Mouse (Mus musculus): ENCODE results near the gene Sys1. TPM values are rescaled to one million over a fixed set of nuclear protein-coding genes. Genes with fewer than 3 reads are reported as not detected.

Gene Sys1
- polyA plus RNA-seq, 1 experiment from 2014 or later: 59.2 TPM

DNA sequence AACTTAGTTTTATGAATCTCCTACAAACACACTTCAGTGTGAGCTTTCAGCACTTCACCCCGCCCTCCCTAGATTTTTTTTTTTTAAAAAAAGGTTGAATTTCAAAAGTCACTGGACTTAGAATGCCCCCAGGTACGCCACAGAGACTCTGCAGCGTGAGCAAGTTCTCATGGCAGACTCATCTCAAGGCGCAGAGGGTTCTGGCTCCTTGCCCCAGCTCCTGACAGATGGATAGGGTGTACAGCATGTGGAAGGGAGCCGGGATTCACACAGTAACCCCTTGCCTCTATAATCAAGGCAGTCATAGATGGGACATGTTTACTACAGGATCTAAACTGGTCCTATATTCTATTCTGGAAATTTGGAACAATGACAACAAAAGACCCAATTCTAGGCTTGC, 31.4 kb upstream of the Sys1 start:
- peaks cover 65% of the 10 kb centered on the region for H3K36me3 ChIP-seq

GRCm38 (mm10) chr2:164426121-164426520, 30.6 kb upstream of the Sys1 start:
- no peak overlapping the region for H3K9ac ChIP-seq
- WGBS: 22% methylated on average over 12 of the region's 12 CpGs
- no peaks in the 10 kb centered on the region for H3K27me3 ChIP-seq
- no peak for ATAC-seq (replicated peaks; ENCODE audit: low FRiP score)
- no peaks in the 10 kb centered on the region for H3K9me3 ChIP-seq (replicated peaks)
- no peak overlapping the region for H3K4me3 ChIP-seq (replicated peaks)
- peaks cover 65% of the 10 kb centered on the region for H3K36me3 ChIP-seq
- peaks cover 27% of the 10 kb centered on the region for H3K4me1 ChIP-seq
- H3K27ac ChIP-seq: no peak overlapping the region
- no peak overlapping the region for H3K4me2 ChIP-seq

More for the DNA sequence above, 31.4 kb upstream of the Sys1 start:
- Histone ChIP-seq H3K4me1 (peaks cover 20% of the 10 kb centered on the region), H3K4me2 (no peak overlapping the region), H3K27ac (no peak overlapping the region), H3K27me3 (no peaks in the 10 kb centered on the region), H3K9me3 (replicated peaks) (no peaks in the 10 kb centered on the region), H3K4me3 (replicated peaks) (no peak overlapping the region), H3K9ac (no peak overlapping the region)
- WGBS: 85% methylated on average over 5 of the region's 5 CpGs
- ATAC-seq (replicated peaks; ENCODE audit: low FRiP score): no peak

DNA sequence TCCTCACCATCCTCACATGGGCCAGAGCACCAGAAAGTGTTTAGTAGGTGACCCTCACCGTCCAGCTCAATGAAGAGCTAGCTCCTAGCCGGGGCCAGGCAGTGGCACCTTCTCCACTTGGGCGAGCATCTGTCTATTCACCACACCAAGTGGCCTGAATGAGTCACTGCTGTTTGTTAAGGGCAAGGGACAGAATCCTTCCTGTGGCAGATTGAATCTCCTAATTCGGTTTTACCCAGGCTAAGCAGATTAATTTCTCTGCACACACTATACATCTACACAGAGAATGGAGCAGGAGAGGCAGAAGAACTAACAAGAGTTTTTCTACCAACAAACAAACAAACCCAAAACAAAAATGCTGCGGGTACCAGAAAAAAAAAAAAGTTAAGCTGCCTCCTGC, 29.8 kb upstream of the Sys1 start:
- H3K4me1 ChIP-seq: peaks cover 35% of the 10 kb centered on the region
- H3K27ac ChIP-seq: no peak overlapping the region
- no peaks in the 10 kb centered on the region for H3K27me3 ChIP-seq
- H3K9me3 ChIP-seq (replicated peaks): no peaks in the 10 kb centered on the region
- H3K9ac ChIP-seq: no peak overlapping the region
- ATAC-seq (replicated peaks; ENCODE audit: low FRiP score): no peak
- H3K4me3 ChIP-seq (replicated peaks): no peak overlapping the region
- WGBS: 71% methylated on average over 5 of the region's 5 CpGs
- H3K4me2 ChIP-seq: no peak overlapping the region
- H3K36me3 ChIP-seq: peaks cover 65% of the 10 kb centered on the region

DNA sequence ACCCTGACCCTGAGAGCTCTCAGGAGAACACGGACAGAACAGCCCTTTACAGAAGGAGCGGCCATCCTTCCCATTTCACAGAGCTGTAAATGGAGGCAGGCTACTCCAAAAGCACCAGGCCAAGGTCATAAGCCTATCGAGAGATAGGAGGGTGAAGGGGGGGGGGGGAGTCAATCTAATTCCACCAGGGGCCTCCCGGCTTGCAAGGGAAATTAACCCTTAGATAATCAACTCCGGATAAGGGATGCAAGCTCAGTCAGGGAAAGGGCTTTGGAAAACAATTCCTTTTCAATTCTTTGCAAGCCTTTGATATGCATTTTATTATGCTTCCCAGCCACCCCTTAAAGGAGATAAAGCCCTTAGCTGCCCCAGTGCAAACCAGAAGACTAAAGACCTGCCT, 28.3 kb upstream of the Sys1 start:
- H3K4me3 ChIP-seq (replicated peaks): no peak overlapping the region
- no peak overlapping the region for H3K27ac ChIP-seq
- no peak overlapping the region for H3K9ac ChIP-seq
- H3K4me2 ChIP-seq: no peak overlapping the region
- no peak for ATAC-seq (replicated peaks; ENCODE audit: low FRiP score)
- no peaks in the 10 kb centered on the region for H3K27me3 ChIP-seq
- H3K36me3 ChIP-seq: peaks cover 59% of the 10 kb centered on the region
- H3K9me3 ChIP-seq (replicated peaks): no peaks in the 10 kb centered on the region
- peaks cover 50% of the 10 kb centered on the region for H3K4me1 ChIP-seq
- 39% methylated on average over 5 of the region's 5 CpGs for WGBS

GRCm38 (mm10) chr2:164429881-164430615, 26.7 kb upstream of the Sys1 start:
- Histone ChIP-seq H3K4me2 (0 out of 2 replicates have a peak overlapping the region, but pooled peaks have one; percentile 34), H3K27ac (peak overlapping the region; percentile 68), H3K4me1 (peaks cover 66% of the 10 kb centered on the region), H3K36me3 (peaks cover 44% of the 10 kb centered on the region), H3K9ac (no peak overlapping the region), H3K27me3 (no peaks in the 10 kb centered on the region), H3K4me3 (replicated peaks) (no peak overlapping the region), H3K9me3 (replicated peaks) (no peaks in the 10 kb centered on the region)
- 53% methylated on average over 15 of the region's 15 CpGs for WGBS
- no peak for ATAC-seq (replicated peaks; ENCODE audit: low FRiP score)

DNA sequence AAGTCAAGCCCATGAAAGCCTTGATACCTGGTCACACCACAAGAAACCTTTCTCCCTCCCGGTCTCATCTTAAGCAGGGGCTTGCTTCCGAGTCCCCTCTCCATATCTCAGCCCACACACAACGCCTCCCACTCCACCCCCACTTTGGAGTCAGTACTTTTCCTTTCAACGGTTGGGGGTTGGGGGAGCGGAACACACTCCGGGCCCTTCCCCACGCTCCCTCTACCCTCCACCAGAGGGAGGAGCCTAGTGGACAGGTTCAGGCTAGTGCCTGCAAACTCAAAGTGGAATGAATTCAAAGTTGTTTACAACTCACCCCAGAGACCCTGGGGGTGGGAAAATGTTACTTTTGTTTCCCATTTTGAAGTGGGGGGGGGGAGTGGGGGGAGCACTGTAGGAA, 26.1 kb upstream of the Sys1 start:
- no peak overlapping the region for H3K4me3 ChIP-seq (replicated peaks)
- peaks cover 73% of the 10 kb centered on the region for H3K4me1 ChIP-seq
- 7% methylated on average over 7 of the region's 7 CpGs for WGBS
- no peaks in the 10 kb centered on the region for H3K9me3 ChIP-seq (replicated peaks)
- H3K36me3 ChIP-seq: peaks cover 38% of the 10 kb centered on the region
- H3K27ac ChIP-seq: peak overlapping the region; percentile 68
- H3K27me3 ChIP-seq: no peaks in the 10 kb centered on the region
- peak overlapping the region; percentile 34 for H3K4me2 ChIP-seq
- ATAC-seq (replicated peaks; ENCODE audit: low FRiP score): no peak
- H3K9ac ChIP-seq: no peak overlapping the region

DNA sequence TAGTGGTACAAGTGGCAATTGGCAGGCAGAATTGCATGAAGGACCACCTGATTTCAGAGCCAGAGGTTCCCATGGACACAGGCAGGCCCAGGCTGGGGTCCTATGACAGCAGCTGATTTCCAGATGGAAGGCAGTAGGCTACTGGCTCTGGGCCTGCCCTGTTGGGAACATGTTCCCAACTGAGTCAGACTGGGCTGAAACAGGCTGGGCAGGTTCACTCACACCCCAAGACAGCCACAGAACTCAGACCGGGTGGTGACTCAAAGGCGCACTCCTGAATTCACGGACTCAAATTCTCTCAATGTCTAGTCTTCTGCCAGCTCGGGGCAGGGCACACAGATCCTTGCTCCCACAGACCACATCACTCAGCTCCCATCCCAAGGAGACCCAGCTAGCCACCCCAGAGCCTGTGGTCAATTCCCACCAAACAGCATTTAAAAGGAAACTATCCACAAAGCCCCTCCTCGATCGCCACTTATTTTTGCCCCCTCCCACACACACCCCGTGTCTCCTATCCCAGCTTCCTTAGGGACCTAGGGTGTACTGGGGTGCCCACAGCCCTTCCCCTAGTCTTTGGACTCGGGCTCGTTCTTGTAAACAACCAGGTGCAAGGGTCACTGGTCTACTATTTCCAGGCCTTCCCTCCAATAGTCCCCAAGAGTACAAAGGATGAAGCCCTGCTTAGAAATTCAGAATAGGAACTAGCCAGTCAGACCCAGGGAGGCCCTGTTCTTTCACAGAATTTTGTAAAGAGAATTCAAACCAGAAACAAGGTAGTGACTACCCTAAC, 24.9 kb upstream of the Sys1 start:
- Histone ChIP-seq H3K27ac (peak overlapping the region; percentile 93), H3K4me1 (peaks cover 77% of the 10 kb centered on the region), H3K9ac (0 out of 2 replicates have a peak overlapping the region, but pooled peaks have one; percentile 8), H3K4me2 (peak overlapping the region; percentile 46), H3K4me3 (replicated peaks) (no peak overlapping the region), H3K9me3 (replicated peaks) (no peaks in the 10 kb centered on the region), H3K36me3 (peaks cover 26% of the 10 kb centered on the region), H3K27me3 (no peaks in the 10 kb centered on the region)
- WGBS: 45% methylated on average over 9 of the region's 9 CpGs
- no peak for ATAC-seq (replicated peaks; ENCODE audit: low FRiP score)

DNA sequence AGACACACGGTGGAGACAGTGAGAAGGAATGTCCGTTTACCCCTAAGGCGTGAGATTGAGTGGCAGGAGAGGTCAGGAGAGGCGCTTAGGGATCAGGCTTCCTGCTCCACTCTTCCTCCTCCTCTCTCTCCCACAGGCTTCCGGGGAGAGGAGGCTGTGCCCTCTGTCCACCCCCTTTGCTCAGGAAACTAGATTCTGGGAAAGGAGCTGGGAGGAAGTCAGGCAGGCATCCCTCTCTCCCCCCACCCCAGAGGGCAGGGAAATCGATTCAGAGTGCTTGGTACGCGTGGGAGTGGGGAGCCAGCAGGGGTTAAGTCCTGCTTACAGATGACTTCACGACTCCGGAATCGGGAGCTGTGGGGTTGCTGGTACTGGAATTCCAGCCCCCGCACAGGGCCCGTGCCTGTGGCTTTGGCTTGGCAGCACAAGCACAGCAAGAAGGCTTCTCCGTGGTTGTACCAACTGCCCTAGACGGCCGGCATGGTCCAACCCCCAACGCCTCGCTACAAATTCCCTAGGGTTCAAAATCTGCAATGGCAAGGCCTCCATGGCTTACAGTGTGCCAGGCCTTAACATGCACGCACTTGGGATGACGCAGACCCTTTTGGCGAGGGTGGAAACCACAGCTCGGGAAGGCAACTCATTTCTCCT, 24.1 kb upstream of the Sys1 start:
- peak overlapping the region; percentile 46 for H3K4me2 ChIP-seq
- H3K36me3 ChIP-seq: peaks cover 19% of the 10 kb centered on the region
- peak overlapping the region; percentile 32; the same call in 1 of the 2 replicates for H3K9ac ChIP-seq
- no peaks in the 10 kb centered on the region for H3K27me3 ChIP-seq
- no peaks in the 10 kb centered on the region for H3K9me3 ChIP-seq (replicated peaks)
- ATAC-seq (replicated peaks; ENCODE audit: low FRiP score): no peak
- WGBS: 15% methylated on average over 22 of the region's 22 CpGs
- peak overlapping the region; percentile 93 for H3K27ac ChIP-seq
- H3K4me1 ChIP-seq: peaks cover 82% of the 10 kb centered on the region
- 0 out of 2 replicates have a peak overlapping the region, but pooled peaks have one; percentile 6 for H3K4me3 ChIP-seq (replicated peaks)

DNA sequence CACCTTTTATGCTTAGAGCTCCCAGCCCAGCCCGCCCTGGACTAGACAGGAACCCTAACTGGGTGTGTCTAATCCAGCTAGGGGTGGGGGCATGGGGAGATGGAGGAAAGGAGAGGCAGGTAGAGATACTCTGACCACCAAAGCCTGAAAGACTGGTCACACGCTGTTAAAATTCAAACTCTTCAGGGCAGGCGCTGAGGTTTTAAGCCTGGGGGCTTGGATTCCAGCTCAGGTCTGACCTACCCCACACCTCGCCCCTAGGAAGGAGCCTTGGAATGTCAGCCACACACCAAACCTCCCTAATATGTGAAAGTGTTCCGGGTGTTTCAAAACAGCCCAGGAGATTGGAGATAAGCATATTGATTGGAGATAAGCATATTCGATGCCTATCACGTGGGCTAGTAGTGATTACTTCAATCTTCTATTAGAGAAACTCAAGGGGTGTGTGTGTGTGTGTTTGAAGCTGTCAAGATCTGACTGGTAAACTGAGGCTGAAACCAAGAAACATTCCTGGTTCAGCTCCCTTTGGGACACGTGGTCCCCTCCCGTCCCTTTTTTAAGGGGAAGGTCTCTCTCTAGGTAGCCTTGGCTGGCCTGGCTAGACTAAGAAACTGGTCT, 23.4 kb upstream of the Sys1 start:
- no peak overlapping the region for H3K4me3 ChIP-seq (replicated peaks)
- 54% methylated on average over 9 of the region's 9 CpGs for WGBS
- peak overlapping the region; percentile 32; the same call in 1 of the 2 replicates for H3K9ac ChIP-seq
- H3K27ac ChIP-seq: peak overlapping the region; percentile 93
- peaks cover 12% of the 10 kb centered on the region for H3K36me3 ChIP-seq
- H3K27me3 ChIP-seq: no peaks in the 10 kb centered on the region
- H3K9me3 ChIP-seq (replicated peaks): no peaks in the 10 kb centered on the region
- ATAC-seq (replicated peaks; ENCODE audit: low FRiP score): no peak
- peak overlapping the region; percentile 46 for H3K4me2 ChIP-seq
- H3K4me1 ChIP-seq: peaks cover 89% of the 10 kb centered on the region

- WGBS: 23% methylated on average over 3 of the region's 3 CpGs
- no peak for ATAC-seq (replicated peaks; ENCODE audit: low FRiP score)
- peaks cover 97% of the 10 kb centered on the region for H3K4me1 ChIP-seq
Measured at GRCm38 (mm10) chr2:164434681-164435080, 22.1 kb upstream of the Sys1 start.

DNA sequence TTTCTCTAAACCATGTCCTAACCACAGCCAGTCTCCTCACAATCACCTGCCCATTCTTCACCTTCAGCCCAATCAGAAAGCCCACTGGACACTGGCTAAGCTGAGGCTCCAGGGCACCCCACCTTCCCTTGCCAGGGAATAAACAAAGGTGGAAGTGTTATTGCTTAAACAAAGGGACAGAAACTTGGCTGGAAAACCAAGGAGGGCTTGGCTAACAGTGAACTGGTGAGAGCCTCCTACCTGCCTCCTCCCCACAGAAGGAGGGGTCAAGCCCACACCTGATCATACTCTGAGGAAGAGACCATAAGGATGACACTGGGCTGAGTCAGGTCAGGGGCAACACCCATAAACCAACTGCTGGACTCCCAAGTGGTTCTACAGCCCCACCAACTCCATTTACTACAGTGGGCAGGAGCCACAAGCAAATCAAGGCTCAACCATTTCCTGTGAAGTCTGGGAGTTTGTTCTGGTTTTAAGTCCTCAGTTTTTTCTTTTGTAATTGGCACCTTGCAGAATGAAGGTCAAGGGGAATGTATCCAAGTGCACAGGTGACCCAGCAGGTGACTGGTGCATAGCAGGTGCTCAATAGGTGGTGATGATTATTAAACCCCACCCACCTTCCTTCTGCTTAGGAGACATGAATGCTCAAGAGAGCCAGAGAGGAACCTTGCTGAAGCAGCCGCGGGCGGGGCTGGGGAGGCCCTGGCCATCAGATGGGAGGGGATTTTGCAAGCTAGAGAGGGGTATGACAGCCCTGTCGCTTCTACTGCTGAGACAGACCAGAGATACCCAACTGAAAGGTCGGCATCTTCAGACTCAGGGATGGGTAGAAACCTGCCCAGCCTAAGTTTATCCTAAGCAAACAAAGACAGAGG, 21.3 kb upstream of the Sys1 start:
- Histone ChIP-seq H3K27me3 (no peaks in the 10 kb centered on the region), H3K9ac (no peak overlapping the region), H3K9me3 (replicated peaks) (no peaks in the 10 kb centered on the region), H3K4me2 (peak overlapping the region; percentile 78), H3K4me1 (peaks cover 100% of the 10 kb centered on the region), H3K27ac (peak overlapping the region; percentile 93), H3K36me3 (no peaks in the 10 kb centered on the region), H3K4me3 (replicated peaks) (no peak overlapping the region)
- ATAC-seq (replicated peaks; ENCODE audit: low FRiP score): no peak
- 21% methylated on average over 5 of the region's 5 CpGs for WGBS

More at GRCm38 (mm10) chr2:164434681-164435080, 22.1 kb upstream of the Sys1 start:
- peak overlapping the region; percentile 93 for H3K27ac ChIP-seq
- H3K4me2 ChIP-seq: 0 out of 2 replicates have a peak overlapping the region, but pooled peaks have one; percentile 4
- H3K9me3 ChIP-seq (replicated peaks): no peaks in the 10 kb centered on the region
- no peak overlapping the region for H3K9ac ChIP-seq
- H3K4me3 ChIP-seq (replicated peaks): no peak overlapping the region
- no peaks in the 10 kb centered on the region for H3K27me3 ChIP-seq
- no peaks in the 10 kb centered on the region for H3K36me3 ChIP-seq

Measured in kidney, embryonic 15.5 days (tissue).